Mouse (Mus musculus) forebrain, embryonic 10.5 days (tissue): ENCODE measurements at regions not wholly inside any gene's neighbourhood (a gene's known extent, or its start where the extent isn't known, plus 50 kb on each side); places are given as distances from the start of the nearest gene placed in this dataset.

Source experiments
- DNase-seq: peaks from one replicate; pipeline ENCODE4 v3.0.0-alpha.2; 2017; ENCODE audit warnings: low spot score; ENCODE audit errors: extremely low spot score
- H3K27ac ChIP-seq: fragments of 300-500 bp; sonication (generic); 2 replicates; pipeline ENCODE4 v1.5.1; 2016; ENCODE audit warnings: mild to moderate bottlenecking
- H3K27me3 ChIP-seq: fragments of 300-500 bp; sonication (generic); 2 replicates; pipeline ENCODE4 v1.6.1; 2016; ENCODE audit warnings: mild to moderate bottlenecking; ENCODE audit not compliant: poor library complexity, severe bottlenecking
- H3K36me3 ChIP-seq: fragments of 300-500 bp; sonication (generic); replicated peaks from 2 replicates; pipeline ENCODE4 v1.6.1; 2016; ENCODE audit warnings: mild to moderate bottlenecking, moderate library complexity
- H3K4me1 ChIP-seq: fragments of 300-500 bp; sonication (generic); 2 replicates; pipeline ENCODE4 v1.6.1; 2016
- H3K4me3 ChIP-seq: fragments of 300-500 bp; sonication (generic); 2 replicates; pipeline ENCODE4 v1.5.1; 2016; ENCODE audit warnings: mild to moderate bottlenecking, moderate library complexity
- H3K9me3 ChIP-seq: fragments of 300-500 bp; sonication (generic); 2 replicates; pipeline ENCODE4 v1.6.1; 2016; ENCODE audit warnings: mild to moderate bottlenecking, moderate library complexity
- WGBS: fragments of 180-500 bp; shearing (Covaris S2); methylation state at CpG from one replicate; pipeline ENCODE4 v1.1.7; 2016; 5-methylcytosine and 5-hydroxymethylcytosine counted together

DNA sequence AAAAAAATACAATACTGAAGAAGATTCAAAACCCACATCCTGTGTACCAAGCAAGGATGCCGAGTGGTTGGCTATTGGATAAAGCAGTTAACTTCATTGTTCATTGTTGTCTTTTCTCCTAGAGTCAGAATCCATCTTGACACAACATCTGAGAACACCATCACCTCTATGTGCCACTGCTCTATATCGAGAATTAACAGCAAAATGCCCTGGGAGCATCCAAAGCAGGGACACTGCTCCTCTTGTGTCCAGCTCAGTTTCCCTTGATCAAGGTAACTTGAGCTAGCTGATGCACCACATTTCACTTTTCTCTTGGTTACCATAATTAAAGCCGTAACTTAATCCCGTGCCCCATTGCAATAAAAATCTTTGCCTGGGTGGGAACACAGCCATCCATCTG, 826.6 kb downstream of the Galc start:
- WGBS, result 93% methylated on average over 4 of the region's 4 CpGs
- no peaks in the 10 kb centered on the region for H3K4me1 ChIP-seq

DNA sequence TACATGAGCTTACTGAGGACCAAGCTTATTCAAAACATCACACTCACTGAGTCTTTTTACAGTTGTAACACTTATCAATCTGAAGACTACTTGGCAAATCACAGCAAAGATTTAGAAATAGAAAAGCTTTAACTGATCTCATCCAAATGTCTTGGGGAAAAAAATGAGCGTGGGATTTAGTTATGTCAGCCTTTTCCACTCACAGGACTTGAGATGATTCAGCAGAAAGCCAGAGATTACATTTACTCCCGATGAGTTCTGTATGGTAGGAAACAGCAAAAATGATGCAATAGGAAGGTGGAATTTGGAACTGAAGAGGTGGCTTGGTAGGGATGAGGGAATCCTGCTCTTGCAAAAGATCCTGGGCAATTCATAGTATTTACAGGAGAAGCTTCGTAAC, 831.0 kb downstream of the Galc start:
- Histone ChIP-seq H3K4me3 (no peak overlapping the region), H3K27me3 (no peaks in the 10 kb centered on the region), H3K4me1 (no peaks in the 10 kb centered on the region), H3K36me3 (no peaks in the 10 kb centered on the region), H3K27ac (no peak overlapping the region), H3K9me3 (no peaks in the 10 kb centered on the region)
- no peak for DNase-seq
- WGBS, result 91% methylated on average over 3 of the region's 3 CpGs

More for the DNA sequence above, 826.6 kb downstream of the Galc start:
- no peak overlapping the region for H3K27ac ChIP-seq
- H3K9me3 ChIP-seq, result no peaks in the 10 kb centered on the region
- DNase-seq, result no peak
- no peaks in the 10 kb centered on the region for H3K36me3 ChIP-seq
- H3K4me3 ChIP-seq, result no peak overlapping the region
- no peaks in the 10 kb centered on the region for H3K27me3 ChIP-seq

- Histone ChIP-seq H3K4me1 (no peaks in the 10 kb centered on the region), H3K9me3 (no peaks in the 10 kb centered on the region), H3K27ac (no peak overlapping the region), H3K36me3 (no peaks in the 10 kb centered on the region), H3K4me3 (no peak overlapping the region), H3K27me3 (no peaks in the 10 kb centered on the region)
- 96% methylated on average over 3 of the region's 3 CpGs for WGBS
- DNase-seq, result no peak
Observed at GRCm38 (mm10) chr12:97424726-97425125, 834.5 kb downstream of the Galc start.

- no peaks in the 10 kb centered on the region for H3K36me3 ChIP-seq
- peaks cover 9% of the 10 kb centered on the region; the same call in 1 of the 2 replicates for H3K4me1 ChIP-seq
- H3K4me3 ChIP-seq, result no peak overlapping the region
- DNase-seq, result no peak
- no peaks in the 10 kb centered on the region for H3K27me3 ChIP-seq
- no peak overlapping the region for H3K27ac ChIP-seq
- H3K9me3 ChIP-seq, result no peaks in the 10 kb centered on the region
- WGBS, result 12% methylated on average over 3 of the region's 3 CpGs
Observed at GRCm38 (mm10) chr12:97403440-97403839, 855.8 kb downstream of the Galc start.

DNA sequence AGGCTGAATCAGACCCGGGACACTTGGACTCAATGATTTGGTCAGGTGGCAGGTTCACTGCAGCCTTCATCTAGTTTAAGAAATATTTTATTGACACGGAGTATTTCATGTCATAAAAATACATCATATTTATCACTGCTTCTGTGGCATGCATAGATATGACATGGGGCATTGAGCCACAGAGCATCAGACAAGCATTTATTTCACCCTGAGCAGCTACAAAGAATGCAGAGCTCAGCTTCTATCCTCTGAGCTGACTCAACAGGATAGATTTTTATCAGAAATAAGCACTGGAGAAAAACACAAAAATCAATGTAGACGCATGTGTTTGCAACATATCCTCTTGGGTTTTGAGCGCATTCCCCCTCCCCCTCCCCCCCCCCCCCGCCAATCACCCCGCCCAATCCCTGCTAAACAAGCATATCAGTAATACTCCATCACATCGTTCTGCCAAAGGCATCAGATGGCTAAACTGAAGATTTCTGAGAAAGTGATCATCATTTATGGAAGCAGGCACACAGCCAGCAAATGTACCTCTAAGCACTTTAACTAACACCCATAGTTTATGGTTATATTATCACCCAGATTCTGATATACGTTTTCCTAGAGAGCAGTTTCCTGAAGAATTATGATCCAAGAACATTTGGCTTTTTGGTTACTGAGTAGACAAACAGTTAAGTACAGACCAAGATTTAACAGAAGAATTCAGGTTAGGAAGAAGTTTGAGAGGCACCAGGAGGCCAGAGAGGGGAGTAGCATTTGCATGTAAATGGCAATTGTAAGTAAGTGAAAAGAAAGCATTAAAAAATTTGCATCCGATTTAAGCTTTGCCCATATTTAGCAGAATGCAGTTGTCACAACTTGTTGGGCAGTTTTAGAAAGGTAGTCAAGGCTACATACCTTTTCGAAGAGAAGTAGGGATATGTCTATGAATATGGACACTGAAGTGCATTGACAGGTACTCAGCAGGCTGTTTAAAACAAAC, 856.6 kb downstream of the Galc start:
- DNase-seq, result no peak
- 29% methylated on average over 10 of the region's 10 CpGs for WGBS
- Histone ChIP-seq H3K4me3 (no peak overlapping the region), H3K27me3 (no peaks in the 10 kb centered on the region), H3K9me3 (no peaks in the 10 kb centered on the region), H3K27ac (no peak overlapping the region), H3K4me1 (peaks cover 9% of the 10 kb centered on the region; the same call in 1 of the 2 replicates), H3K36me3 (no peaks in the 10 kb centered on the region)

GRCm38 (mm10) chr12:97398582-97398945, 860.7 kb downstream of the Galc start:
- 76% methylated on average over 3 of the region's 3 CpGs for WGBS
- Histone ChIP-seq H3K4me1 (peaks cover 9% of the 10 kb centered on the region; the same call in 1 of the 2 replicates), H3K9me3 (no peaks in the 10 kb centered on the region), H3K4me3 (no peak overlapping the region), H3K27ac (no peak overlapping the region), H3K36me3 (no peaks in the 10 kb centered on the region), H3K27me3 (no peaks in the 10 kb centered on the region)
- no peak for DNase-seq

DNA sequence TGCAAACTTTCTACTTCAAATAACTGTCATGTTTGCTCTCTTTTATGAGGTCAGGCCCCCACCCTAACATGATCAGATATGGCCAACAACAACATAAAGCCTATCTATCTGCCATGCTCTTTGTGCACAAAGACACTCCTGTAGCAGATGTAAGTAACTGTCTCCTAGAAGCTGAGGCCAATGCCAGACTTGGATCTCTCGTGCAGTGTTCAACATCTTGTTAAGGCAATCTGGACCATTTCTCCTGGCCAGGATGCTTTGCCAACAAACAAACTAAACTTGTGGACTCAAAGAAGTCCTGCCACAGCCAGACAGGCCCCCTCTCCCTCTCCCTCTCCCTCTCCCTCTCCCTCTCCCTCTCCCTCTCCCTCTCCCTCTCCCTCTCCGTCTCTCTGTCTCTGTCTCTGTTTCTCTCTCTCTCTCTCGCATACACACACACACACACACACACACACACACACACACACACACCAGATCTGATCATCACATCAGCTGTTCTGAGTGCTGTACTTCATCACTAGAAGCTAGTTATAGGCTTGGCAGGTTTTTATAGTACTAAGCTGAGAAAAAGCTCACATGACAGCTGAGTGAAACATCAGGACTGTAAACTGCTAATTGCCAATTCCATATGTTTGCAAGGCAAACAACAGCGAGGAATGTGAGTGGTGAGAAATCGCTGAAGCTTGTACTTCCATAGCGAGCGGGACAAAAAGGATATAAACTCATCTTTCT, 861.2 kb downstream of the Galc start:
- Histone ChIP-seq H3K27me3 (no peaks in the 10 kb centered on the region), H3K36me3 (no peaks in the 10 kb centered on the region), H3K9me3 (no peaks in the 10 kb centered on the region), H3K27ac (no peak overlapping the region), H3K4me3 (no peak overlapping the region), H3K4me1 (peaks cover 6% of the 10 kb centered on the region; the same call in 1 of the 2 replicates)
- DNase-seq, result no peak
- WGBS, result 91% methylated on average over 5 of the region's 7 CpGs

DNA sequence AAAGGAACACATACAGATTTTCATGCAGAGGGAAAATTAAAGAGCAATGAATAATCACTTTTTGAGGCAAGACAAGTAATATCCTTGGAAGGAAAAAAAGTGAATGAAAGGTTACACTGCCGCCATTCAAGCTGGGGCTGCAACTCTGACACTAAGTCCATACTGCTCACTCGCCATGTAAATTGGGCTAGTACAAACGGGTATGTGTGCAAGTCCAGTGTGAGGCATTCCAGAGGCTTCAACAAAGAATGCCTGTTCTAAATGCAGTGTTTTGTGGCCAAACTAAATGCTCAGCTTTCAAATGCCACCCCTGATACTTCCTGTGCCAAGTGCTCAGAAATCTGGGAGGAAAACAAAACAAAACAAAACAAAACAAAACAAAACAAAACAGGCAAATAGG, 897.5 kb downstream of the Galc start:
- no peaks in the 10 kb centered on the region for H3K4me1 ChIP-seq
- no peak overlapping the region for H3K27ac ChIP-seq
- H3K9me3 ChIP-seq, result no peaks in the 10 kb centered on the region
- DNase-seq, result no peak
- H3K36me3 ChIP-seq, result no peaks in the 10 kb centered on the region
- 57% methylated on average over 3 of the region's 3 CpGs for WGBS
- H3K27me3 ChIP-seq, result no peaks in the 10 kb centered on the region
- no peak overlapping the region for H3K4me3 ChIP-seq

DNA sequence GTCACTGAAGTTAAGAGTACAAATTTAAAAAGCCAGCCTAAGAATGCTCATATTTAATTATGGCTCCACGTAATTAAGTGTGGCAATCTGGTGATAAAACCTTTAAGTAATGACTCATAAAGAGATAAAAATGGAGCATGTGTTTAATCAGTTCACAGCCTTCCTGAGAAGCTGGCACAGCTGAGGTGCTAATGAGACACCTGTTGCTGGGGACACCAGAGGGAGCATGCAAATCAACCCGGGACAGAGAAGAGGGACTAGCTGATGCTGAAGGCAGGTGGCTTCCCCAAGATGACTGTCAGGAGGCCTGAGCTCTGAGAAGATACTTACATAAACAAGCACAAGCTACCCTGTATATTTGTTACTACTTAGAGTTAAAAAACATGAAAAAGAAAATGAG, 898.6 kb downstream of the Galc start:
- WGBS, result 51% methylated on average over 2 of the region's 2 CpGs
- H3K4me3 ChIP-seq, result no peak overlapping the region
- H3K4me1 ChIP-seq, result no peaks in the 10 kb centered on the region
- DNase-seq, result no peak
- H3K27me3 ChIP-seq, result no peaks in the 10 kb centered on the region
- no peaks in the 10 kb centered on the region for H3K9me3 ChIP-seq
- no peak overlapping the region for H3K27ac ChIP-seq
- H3K36me3 ChIP-seq, result no peaks in the 10 kb centered on the region

- no peak for DNase-seq
- no peaks in the 10 kb centered on the region for H3K27me3 ChIP-seq
- no peak overlapping the region for H3K4me3 ChIP-seq
- 85% methylated on average over 3 of the region's 3 CpGs for WGBS
- no peaks in the 10 kb centered on the region for H3K9me3 ChIP-seq
- no peak overlapping the region for H3K27ac ChIP-seq
- no peaks in the 10 kb centered on the region for H3K4me1 ChIP-seq
- no peaks in the 10 kb centered on the region for H3K36me3 ChIP-seq
Observed at GRCm38 (mm10) chr12:97326582-97326981, 932.7 kb downstream of the Galc start.

DNA sequence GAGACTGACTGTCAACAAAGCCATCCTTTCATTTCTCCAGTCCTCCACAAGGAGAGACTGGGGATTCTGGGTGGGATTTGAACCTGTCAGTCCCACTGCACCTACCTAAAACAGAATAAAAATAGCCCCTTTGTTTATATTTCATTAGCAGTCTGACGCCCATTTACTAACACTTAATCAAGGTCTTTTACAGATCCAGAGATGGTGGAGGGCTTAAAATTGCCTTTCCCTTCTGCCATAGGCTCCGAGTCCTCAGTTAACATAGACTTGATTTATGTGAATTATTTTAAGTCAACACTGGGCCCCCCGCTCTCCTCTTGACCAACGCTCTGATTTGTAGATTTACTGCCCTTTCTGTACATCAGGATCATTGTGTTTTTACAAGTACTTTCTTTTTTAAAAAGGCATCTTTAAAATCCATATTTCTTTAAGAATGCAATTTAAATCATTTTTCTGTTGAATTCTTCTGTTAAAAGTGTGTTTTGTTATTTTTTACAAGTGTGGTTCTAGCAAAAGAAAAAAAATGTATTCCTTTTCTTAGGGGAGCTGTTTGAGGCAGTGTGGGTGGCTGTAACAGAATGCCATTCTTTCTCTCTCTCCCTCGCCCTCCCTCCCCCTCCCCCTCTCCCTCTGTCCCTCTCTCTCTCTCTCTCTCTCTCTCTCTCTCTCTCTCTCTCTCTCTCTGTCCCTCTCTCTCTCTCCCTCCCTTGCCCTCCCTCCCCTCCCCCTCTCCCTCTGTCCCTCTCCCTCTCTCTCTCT, 946.8 kb downstream of the Galc start:
- H3K27me3 ChIP-seq, result no peaks in the 10 kb centered on the region
- DNase-seq, result no peak

DNA sequence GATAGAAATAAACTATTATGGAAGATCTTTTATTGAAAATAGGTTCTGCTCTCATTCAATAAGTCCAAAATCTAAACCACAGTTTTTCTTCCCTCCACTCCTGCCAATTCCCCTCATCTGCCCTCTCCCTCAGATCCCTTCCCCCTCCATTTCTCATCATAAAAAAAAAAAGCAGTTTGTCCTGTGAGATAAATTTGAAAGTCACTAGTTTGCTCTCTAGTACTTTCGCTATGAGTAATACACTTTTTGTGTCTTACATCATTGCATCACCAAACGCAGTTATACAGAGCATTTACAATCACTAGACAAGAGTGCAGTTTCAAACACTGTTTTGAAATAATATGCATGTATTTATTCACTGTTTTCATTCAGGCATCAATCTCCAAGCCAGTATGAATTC, 980.5 kb downstream of the Galc start:
- Histone ChIP-seq H3K4me3 (no peak overlapping the region), H3K9me3 (no peaks in the 10 kb centered on the region), H3K4me1 (no peaks in the 10 kb centered on the region), H3K36me3 (no peaks in the 10 kb centered on the region), H3K27me3 (no peaks in the 10 kb centered on the region), H3K27ac (no peak overlapping the region)
- DNase-seq, result no peak
- WGBS, result 96% methylated on average over 2 of the region's 2 CpGs

More for the DNA sequence above, 946.8 kb downstream of the Galc start:
- 75% methylated on average over 5 of the region's 5 CpGs for WGBS
- H3K27ac ChIP-seq, result no peak overlapping the region
- H3K9me3 ChIP-seq, result no peaks in the 10 kb centered on the region
- no peaks in the 10 kb centered on the region for H3K36me3 ChIP-seq
- no peaks in the 10 kb centered on the region for H3K4me1 ChIP-seq
- no peak overlapping the region for H3K4me3 ChIP-seq
